Mouse (Mus musculus) c-Kit-negative CD71-positive TER-119-positive erythroid progenitor cells, embryonic 14.5 days (primary cell): ENCODE measurements around the gene Plekhh1.
A peak's percentile ranks its signal among the peaks of the same experiment; 100 is the strongest.

ENCODE experiments used
- DNase-seq: peaks from one replicate; pipeline ENCODE4 v3.0.0-alpha.2; 2013; ENCODE audit warnings: low read depth, low spot score

Gene Plekhh1

DNA sequence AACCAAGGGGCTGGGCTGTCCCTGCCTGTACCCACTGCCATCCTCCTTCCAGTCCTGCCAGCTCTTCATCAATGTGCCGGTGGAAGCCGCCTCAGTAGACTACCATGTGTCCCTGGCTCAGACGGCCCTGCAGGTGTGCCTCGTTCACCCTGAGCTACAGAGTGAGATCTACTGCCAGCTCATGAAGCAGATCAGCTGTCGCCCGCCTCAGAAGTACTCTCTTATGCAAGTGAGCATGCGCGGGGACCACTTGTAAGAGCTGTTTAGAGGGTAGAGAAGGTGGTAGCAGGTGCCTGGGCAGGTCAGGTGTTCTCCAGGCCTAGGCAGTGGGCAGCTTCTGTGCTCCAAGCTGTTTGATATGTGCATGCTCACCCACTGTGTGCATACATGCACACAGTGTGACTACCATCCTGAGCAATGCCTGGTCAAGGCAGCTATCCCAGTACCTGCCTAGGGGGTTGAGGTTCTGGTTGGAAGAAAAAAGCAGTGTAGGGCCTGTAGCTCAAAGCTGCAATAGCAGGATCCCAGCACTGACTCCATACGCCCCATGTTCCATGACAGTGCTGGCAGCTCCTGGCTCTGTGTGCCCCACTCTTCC is 41.9 kb downstream of the Plekhh1 start:
- no peak for DNase-seq

DNA sequence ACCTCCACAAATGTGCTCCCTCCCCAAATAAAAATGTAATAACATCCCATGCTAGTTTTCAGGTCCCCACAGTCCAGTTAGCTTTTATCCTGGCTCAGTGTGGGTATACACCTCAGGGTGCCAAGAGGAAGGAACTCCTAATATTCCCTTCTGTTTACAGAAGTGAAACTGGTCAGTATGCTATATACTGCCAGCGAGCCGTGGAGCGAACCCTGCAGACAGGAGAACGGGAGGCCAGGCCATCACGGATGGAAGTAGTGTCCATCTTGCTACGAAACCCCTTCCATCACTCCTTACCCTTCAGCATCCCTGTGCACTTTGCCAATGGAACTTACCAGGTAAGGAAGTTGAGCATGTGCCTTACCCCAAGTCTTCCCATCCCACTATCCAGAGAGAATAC is 43.6 kb downstream of the Plekhh1 start:
- no peak for DNase-seq

DNA sequence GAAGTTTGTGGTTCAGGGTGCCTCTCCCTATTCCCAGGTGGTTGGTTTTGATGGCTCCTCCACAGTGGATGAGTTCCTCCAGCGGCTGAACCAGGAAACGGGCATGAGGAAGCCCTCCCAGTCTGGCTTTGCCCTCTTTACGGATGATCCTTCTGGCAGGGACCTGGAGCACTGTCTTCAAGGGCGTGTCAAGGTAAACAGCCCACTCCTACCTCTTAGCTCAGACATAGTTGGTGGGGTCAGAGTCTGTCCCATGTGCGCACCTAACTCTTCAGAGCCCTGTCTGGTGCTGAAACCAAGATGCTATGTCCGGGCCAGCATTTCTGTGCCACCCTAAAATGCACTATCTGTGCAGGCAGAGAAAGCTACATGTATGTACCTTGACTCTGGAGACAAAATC is 44.4 kb downstream of the Plekhh1 start:
- no peak for DNase-seq

DNA sequence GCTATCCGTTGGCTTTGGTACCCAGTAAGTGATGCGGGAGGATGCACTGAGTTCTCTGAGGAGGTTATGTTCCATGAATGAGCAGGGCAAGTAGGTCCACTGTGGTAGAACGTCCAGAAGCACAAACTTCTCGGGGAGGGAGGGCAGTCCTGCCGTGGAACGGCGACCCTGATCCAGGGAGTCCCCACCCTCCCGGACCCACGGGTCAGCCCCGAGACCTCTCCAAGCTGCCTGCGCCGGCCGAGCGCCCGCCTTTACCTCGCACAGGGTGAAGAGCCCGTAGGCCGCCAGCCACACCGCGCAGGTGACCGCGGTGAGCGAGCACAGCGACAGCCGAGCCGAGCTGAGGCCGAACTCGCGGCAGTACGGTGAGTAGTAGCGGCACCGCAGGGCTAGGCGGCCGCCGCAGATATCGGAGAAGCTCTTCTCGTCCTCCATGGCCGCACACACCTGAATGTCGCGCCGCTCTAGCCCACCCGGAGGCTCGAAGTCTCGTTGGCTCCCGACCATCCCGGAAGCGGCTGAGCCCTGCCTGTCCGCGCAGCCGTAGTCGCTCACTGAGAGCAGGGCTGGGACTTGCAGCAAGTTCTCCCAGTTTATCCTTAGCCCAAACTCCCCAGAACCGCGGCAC is 60.3 kb downstream of the Plekhh1 start, which contains the start of gene Pigh:
Pigh (minus strand) TSS at position 470 of the 631 bp plus-strand sequence.
- DNase-seq: peak; percentile 68

DNA sequence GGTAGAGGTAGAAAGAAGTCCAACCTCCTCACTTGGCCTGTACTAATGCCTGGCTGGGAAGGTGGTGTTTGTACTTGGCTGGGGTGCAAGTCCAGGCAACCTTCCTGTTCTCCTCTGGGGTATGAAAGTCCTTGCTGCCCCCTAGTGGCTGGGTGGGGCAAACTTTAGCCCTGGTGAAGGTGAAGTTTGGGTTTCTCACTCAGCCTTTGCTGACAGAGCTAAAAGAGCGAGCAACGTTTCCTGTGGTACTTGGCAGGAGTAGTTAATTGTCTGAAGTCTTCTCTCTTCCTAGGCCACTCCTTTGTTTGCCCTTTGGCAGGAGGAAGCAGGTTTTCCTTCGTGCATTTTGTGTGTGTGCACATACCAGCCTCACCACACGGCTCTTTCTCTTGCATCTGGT is 63.6 kb downstream of the Plekhh1 start:
- DNase-seq: peak; percentile 27

DNA sequence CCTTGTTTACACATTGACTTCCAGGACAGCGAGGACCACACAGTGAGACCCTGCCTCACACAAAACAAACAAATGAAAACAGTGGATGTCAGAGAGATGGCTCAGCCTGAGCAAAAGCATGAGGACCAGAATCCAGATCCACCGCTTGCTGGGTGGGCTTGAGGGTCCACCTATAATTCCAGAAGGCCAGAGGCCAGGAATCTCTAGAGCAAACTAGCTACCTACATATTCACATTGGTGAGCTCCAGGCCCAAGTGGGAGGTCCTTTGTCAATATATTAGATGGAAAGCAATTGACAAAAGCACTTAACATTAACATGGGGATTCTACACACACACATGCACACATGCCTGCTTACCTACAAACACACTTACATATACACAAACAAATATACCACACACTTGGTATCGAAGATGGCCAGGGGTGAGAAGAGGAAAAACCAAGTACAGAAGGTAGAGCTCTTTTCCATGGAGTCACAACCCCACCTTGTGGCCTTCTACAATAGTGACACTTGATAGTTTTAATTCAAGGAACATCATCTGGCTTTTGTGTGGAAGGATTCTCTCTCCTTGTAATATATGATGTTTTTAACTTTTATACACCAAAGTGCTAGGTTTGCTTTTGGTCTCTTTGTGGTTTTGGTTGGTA is 68.3 kb downstream of the Plekhh1 start:
- DNase-seq: no peak

DNA sequence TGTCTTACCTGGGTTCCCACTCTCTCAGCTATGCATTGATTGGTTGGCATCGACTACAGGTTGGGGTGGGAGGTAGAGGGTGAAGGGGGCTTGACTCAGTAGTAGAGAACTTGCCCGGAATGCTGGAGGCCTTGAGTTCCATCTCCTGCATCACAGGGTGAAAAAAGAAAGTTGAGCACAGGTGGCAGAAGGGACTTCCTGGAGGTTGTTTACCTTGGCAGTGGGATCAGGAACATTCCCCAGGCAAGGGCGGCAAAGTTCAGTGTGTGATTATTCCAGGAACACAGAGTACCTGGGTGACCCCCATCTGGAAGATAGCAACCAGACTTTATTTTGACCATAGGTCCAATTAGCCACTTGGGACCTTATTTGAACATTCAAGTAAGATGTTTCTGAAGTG is 74.8 kb downstream of the Plekhh1 start:
- no peak for DNase-seq

DNA sequence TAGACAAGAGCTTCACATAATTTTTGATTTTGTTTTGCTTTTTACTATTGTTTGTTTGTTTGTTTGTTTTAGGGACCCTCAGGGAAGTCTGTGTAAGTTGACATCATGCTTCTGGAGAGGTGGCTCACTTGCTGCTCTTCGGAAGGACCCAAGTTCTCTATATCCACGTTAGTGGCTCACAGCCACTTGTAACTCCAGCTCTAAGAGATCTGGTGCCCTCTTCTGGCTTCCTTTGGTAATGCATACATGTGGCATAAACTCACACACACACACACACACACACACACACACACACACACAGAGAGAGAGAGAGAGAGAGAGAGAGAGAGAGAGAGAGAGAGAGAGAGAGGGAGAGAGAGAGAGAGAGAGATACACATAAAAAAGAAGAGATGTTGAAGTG is 75.6 kb downstream of the Plekhh1 start:
- no peak for DNase-seq

DNA sequence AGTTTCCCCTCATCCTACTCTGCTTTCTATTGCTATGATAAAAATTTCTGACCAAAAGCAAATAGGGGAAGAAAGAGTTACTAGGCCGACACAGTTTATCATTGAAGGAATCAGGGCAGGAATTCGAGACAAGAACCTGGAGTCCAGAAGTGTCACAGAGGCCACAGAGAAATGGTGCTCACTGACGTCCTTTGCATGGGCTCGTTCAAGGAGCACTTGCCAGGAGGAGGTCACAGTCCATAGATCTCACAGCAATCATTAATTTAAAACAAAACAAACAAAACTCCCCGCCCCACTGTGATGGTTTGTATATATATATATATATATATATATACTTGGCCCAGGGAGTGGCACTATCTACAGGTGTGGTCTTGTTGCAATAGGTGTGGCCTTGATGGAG is 76.3 kb downstream of the Plekhh1 start:
- no peak for DNase-seq

DNA sequence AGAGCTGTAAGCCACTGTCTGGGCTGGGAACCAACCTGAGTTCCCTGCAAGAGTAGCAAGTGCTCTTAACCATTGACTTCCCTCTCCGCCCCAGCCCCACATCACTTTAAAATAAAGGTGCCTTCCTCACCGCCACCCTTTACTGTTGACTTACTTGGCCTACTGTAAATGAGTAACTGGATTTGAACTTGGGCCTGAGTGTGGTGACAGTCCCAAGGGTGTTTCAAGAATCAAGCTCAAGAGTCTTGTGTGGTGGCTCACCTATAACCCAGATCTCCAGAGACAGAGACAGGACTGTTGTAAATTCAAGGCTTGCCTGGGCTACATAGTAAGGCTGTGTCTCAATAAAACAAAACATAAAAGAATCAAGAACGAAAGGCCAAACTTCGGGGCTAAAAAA is 90.0 kb downstream of the Plekhh1 start:
- DNase-seq: no peak

DNA sequence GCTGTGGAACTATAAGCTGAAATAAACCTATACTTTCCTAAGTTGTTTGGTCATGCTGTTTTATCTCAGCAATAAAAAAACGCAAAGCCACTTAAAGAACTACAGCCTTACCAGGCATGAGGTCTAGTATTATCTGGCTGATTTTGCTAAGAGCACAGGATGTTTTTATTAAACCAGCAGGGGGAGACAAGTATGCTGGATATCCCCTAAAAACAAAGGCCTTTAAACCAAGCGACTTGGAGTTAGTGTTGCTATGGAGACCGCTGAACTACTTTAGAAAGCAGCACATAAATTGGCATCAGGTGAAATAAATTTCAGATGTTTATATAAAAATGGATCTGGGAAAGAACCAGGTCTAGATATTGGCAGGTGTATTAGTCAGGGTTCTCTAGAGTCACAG is 93.9 kb downstream of the Plekhh1 start:
- no peak for DNase-seq

DNA sequence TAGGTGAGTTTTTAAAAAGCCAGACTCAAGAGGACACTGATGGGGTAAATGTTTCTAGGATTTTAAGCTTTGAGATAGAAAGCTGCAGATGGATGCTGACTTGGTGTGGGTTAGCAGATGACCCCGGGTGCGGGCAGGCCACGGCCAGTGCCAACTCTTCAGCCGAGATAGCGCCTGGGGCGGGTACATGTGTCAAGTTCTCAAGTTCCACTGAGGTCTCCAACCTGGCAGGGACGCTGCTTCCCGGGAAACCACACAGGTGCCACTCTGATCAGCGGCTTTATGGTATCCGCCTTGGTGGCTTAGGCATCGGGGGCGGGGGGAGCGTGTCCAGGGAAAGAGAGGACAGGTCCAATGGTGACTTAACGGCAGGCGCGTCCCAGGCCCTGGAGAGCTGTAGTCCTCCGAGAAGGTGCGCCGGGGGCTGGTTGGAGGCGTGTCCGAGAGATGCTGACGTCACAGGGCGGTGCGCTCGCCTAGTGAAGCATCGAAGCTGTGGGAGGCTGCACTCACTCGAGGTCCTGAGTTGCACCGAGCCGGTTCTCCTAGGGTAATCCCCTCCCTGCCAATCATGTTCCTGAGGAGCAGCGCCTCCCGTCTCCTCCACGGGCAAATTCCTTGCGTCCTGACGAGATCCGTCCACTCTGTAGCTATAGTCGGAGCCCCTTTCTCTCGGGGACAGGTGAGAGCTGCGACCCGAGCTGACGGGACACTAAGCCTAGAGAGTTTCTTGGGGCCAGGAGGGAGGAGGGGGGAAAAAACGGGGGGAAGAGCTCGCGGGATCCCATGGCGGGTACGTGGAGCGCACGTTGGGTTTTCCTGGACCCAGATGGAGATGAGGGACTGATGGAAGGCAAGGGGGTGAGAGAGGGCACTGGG is 101.6 kb downstream of the Plekhh1 start, which contains the start of gene Arg2:
Arg2 (plus strand) TSS at position 479 of the 879 bp plus-strand sequence.
- peak; percentile 4 for DNase-seq
